Mouse (Mus musculus): ENCODE measurements around the gene Ncoa1.

DNA sequence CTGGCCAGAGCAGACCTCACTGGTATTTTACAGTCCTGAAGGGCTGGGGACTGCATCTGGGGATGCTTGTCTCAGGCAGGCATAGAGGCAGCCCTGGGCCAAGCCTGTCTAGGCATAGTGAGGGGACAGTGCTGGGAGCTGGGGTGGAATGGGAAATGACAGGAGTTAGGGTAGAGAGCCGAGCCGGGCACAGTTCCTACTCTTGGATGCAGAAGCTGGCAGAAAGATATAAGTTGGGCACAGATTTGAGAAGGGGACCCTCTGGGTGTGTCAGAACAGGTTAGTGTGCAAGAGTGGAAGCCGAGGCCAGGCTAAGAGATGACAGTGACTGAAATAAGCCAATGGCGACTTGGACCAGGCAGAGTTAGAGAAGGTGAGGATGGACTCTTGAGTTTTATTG is 274.8 kb downstream of the Ncoa1 start:
- TF ChIP-seq CTCF (IDR thresholded peaks at IDR 0.05; ENCODE audit: low read depth, low read length): no peak
- no peak for TF ChIP-seq POLR2AphosphoS5 (IDR thresholded peaks at IDR 0.05; ENCODE audit: insufficient replicate concordance, low read depth, low read length)
- TF ChIP-seq TAL1 (conservative IDR thresholded peaks at IDR 0.05; ENCODE audit: low read depth, low read length): no peak

All from G1E (cell line).